Mouse (Mus musculus): ENCODE measurements around the gene Akap12. TPM values are rescaled to one million over a fixed set of nuclear protein-coding genes. Genes with fewer than 3 reads are reported as not detected.
A peak's percentile ranks its signal among the peaks of the same experiment; 100 is the strongest.

Akap12 gene
- total RNA-seq, 2 experiments from 2014 or later: 81.8 to 82.6 TPM

- no peak for DNase-seq
Observed at GRCm38 (mm10) chr10:4357435-4357834, 91.3 kb downstream of the Akap12 start.

DNA sequence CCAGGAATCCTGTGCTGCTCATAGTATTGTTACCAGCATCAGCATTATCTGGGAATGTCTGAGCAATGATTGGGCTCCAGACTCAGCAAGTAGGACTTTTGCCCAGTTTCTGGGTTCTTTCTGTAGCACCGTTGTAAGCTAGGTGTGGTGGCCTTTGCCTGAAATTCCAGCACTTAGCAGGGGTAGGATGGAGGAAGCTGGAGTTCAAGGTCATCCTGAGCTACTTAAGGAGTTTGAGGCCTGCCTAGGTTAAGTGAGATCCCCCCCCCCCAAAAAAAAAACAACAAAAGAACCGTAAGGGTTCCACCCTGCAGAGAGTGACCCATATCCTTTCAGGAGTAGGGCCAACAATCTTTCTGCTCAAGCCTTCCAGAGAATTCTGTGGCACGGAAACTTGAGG, 98.4 kb downstream of the Akap12 start:
- DNase-seq: no peak

GRCm38 (mm10) chr10:4370105-4370504, 103.9 kb downstream of the Akap12 start:
- no peak for DNase-seq

GRCm38 (mm10) chr10:4372011-4372410, 105.8 kb downstream of the Akap12 start:
- peak; percentile 49 for DNase-seq

- DNase-seq: no peak
Observed at GRCm38 (mm10) chr10:4373558-4373957, 107.4 kb downstream of the Akap12 start.

DNA sequence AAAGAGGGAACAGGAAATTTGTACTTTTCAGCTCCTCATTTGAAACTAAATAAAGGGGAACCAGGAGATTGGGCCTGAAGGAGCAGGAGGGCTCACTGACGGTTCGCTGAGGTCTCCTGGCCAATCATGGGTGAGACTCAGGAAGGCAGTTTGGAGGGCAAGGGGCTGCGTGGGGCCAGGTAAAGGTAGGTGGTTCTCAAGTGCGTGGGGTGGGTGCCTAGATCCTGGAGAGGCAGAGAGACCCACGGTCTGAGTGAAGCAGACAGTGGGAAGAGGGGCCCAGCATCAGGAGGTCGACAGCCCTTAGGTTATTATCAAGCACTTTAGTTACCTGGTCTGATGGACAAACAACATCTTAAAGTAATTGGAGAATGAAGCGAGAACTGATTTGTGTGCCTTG, 108.1 kb downstream of the Akap12 start:
- no peak for DNase-seq

GRCm38 (mm10) chr10:4374734-4375133, 108.6 kb downstream of the Akap12 start:
- no peak for DNase-seq

DNA sequence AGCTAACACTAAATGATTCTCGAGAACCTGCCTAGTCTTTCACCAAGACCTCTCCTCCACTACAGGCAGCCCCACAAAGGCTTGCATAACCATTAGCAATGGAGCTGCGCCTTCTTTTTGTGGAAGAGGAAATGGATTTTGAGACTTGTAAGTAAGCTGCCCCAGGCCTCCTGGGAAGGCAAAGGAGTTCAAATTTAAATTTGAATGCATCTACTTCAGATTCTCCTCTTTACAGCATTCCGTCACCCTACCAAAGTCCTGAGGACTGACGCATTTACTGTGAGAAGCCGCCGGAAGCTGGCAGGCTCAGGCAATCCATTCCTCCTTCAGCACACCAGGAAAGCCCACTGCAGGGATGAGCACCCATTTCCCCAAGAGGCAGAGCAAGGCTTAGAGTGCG, 109.1 kb downstream of the Akap12 start:
- DNase-seq: no peak

GRCm38 (mm10) chr10:4376461-4376860, 110.3 kb downstream of the Akap12 start:
- peak; percentile 36 for DNase-seq

- no peak for DNase-seq
Observed at GRCm38 (mm10) chr10:4376931-4377330, 110.8 kb downstream of the Akap12 start.

- DNase-seq: no peak
Observed at GRCm38 (mm10) chr10:4380748-4381147, 114.6 kb downstream of the Akap12 start.

- no peak for DNase-seq
Observed at GRCm38 (mm10) chr10:4384244-4384643, 118.1 kb downstream of the Akap12 start.

- DNase-seq: peak; percentile 95
Observed at GRCm38 (mm10) chr10:4386609-4387591, 120.7 kb downstream of the Akap12 start.

GRCm38 (mm10) chr10:4387701-4388383, 121.7 kb downstream of the Akap12 start, which contains the start of gene Zbtb2:
Zbtb2 (minus strand) TSS chr10:4388108.
- DNase-seq: peak; percentile 71

DNA sequence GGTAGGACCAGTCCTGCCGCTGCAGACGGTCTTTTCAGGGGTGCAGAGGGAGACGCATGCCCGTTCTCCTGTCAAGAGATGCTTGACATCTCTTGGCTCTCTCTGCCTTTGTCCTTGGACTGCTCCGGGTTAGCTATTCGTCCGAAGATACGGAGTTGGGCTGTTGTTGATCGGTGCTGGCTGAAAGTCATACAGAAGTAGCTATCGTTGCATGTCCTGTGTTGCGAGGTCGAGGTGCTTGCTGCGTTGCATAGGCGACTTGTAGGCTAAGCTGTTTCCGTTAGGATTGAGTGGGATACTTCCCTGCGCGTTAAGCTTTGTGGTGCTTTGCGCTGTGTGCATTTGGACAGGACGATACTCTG, 122.2 kb downstream of the Akap12 start:
- DNase-seq: no peak

- DNase-seq: no peak
Observed at GRCm38 (mm10) chr10:4389036-4389435, 122.9 kb downstream of the Akap12 start.

DNA sequence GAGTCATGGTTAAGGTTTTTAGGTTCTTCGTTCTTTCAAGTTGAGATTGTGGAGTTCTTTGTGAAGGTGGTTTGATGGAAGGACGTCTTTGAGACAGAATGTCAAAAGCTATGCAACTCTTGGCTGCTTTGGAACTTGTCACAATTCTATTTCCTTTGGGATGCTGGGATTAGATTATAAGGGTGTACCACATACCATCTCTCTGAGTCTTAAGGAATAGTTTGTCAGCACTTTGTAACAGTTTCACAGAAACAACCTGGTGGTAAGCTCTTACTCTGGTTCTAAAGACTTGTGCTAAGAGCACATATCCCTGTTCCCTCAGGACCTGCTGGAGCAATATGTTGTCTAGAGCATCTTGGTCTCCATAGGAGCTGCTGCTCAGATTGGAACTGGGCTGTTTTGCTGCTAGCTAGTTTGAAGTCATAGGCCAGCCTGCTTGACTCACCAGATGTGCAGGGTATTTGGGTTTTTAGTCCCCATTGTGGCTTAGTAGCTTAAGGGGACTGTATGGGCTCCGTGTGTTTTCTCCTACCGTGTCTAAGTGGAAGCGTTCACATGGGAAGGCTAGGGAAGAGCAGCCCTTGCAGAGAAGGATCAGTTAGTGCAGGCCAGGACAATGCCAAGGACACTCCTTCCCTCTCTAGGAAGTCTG, 123.4 kb downstream of the Akap12 start:
- DNase-seq: no peak

DNA sequence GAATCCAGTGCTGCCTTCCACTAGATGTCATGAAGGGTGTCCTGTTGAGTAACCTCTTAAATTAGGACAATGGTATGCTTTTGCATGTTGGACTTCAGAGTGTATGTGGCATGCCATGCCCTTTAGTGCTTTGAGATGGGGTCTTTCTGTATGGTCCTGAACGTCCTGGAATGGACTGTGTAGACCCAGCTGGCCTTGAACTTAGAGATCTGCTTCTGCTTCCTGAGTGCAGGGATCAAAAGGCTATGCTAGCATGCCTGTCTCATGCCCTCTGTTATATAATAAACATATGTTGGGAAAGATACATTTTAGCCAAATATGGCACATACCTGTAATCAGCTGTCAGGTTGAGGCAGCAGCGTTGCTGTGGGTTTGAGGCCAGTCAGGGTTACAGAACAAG, 124.4 kb downstream of the Akap12 start:
- no peak for DNase-seq

GRCm38 (mm10) chr10:4391076-4391475, 124.9 kb downstream of the Akap12 start:
- DNase-seq: no peak

- peak; percentile 45 for DNase-seq
Observed at GRCm38 (mm10) chr10:4391851-4392250, 125.7 kb downstream of the Akap12 start.

- no peak for DNase-seq
Observed at GRCm38 (mm10) chr10:4395321-4395720, 129.1 kb downstream of the Akap12 start.

DNA sequence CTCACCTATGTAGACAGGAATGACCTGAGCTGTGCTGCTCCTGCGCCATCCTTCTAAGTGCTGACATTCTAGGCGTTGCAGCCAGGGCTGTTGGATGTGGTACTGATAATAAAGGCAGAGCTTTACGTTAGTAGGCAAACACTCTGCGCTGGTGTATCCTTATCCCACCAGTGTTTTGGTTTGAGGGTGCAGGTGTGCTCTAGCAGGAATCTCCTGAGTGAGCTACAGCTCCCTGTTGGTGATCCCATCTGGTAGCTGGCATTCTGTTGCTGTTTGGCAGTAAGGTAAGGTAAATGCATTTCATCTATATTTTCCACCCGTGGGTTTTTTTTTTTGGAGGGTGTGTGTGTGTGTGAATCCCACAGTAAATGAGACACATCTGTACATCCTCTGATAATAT, 131.9 kb downstream of the Akap12 start:
- DNase-seq: no peak

DNA sequence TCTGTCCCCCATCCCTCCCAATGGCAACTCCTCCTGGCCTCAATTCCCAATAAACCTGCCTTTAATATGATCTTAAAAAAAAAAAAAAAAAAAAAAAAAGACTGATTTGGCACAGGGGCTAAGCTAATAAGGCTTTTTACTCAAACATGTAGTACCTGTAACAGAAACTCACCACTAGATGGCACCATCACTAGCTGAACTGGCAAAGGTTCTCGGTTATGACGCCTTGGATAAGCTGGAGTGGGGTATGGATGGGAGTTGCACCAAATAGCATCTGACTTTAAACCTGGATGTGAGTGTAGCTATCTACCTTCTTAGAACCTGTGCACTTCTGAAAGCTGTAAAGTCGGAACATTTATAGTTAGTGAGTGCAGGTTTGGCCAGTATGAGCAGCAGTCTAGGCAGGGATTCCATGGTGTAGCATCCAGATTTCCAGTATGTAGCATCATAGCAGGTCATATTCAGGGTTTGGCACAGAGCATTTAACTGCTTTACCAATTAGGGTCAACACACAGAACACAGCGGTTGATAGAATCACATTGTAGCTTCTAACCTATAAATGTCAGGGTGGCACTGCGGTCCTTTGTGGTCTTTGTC, 138.8 kb downstream of the Akap12 start:
- peak; percentile 60 for DNase-seq

Measured in heart, postnatal 4 days (tissue).